Mouse (Mus musculus) neutrophil, adult 59 days (primary cell): Measurements from ENCODE around the gene Nr6a1. TPM values are rescaled to one million over a fixed set of nuclear protein-coding genes. Genes with fewer than 3 reads are reported as not detected.

Source experiments
- total RNA-seq, 2 experiments: library from RNA; stranded (reverse); gene quantifications; 1 replicate in 1 of 2; 2 replicates in 1 of 2; pipeline ENCODE4 v1.2.4; 2023

Gene Nr6a1
- 1 to 10 TPM in 1 of 2 experiments, under 1 TPM in 1; 0.75 to 1.3 TPM for total RNA-seq

DNA sequence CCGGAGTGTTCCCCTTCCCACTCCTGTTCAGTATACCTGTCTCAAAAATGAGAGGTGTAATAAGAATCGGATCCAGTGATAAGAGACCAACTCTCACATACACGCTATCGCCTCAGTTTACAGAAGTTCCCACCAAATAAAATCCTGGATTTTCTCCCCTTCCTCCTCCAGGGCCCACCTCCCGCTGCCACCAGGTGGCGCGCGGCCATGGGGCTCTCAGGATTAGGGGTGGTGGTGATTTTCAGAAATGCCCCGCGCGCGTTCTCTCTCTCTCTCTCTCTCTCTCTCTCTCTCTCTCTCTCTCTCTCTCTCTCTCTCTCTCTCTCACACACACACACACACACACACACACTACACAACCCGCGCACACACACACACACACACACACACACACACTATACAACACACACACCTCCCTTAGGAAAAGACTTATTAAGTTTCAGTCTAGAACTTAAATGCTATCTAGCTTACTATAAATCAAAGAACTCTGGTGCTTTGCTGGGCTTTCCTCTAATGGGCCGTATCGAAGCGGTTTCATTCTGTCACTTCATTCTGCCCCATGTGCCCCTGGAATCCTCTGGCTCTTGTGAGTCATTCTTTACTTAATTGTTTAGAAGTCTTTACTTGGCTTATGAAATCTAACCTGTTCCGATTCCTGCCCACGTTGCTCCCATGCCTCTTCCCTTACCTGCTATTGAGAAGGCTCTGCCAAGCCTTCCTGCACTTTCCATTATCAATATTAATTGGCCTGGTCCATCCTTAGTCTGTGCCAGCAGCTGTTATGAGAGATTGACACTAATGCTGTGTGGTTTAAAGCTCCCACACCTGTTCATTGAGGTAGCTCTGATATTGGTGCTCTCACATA lies at the start of gene Nr6a1:
Nr6a1 (minus strand) TSS at position 574 of the 865 bp plus-strand sequence.

GRCm38 (mm10) chr2:38931851-38932667 lies 4.6 kb upstream of the Nr6a1 start, which contains the start of gene Olfml2a:
Gene Olfml2a, plus strand, starts transcription at chr2:38931978.

GRCm38 (mm10) chr2:38714324-38714723 lies 213.2 kb downstream of the Nr6a1 start, which contains the start of gene Nr5a1:
Gene Nr5a1, minus strand, starts transcription at chr2:38714542.

Other genes starting within 250 kb of the Nr6a1 start
- not detected for gene Nr5a1, start 213.1 kb downstream of the Nr6a1 start, total RNA-seq
- under 1 TPM in 1 of 2 experiments, not detected in 1; 0.09 TPM for gene Olfml2a, start 4.3 kb upstream of the Nr6a1 start, total RNA-seq
- under 1 TPM; 0.18 to 0.24 TPM for gene Wdr38, start 69.8 kb upstream of the Nr6a1 start, total RNA-seq
- 10 to 100 TPM; 28.4 to 33.9 TPM for gene Arpc5l, start 77.7 kb upstream of the Nr6a1 start, total RNA-seq
- gene Rpl35, start 77.9 kb upstream of the Nr6a1 start, total RNA-seq = 100 to 1,000 TPM; 260 to 308 TPM
- 10 to 100 TPM; 13.2 to 13.8 TPM for gene Golga1, start 137.9 kb upstream of the Nr6a1 start, total RNA-seq